Mouse (Mus musculus): Measurements from ENCODE around the gene Ifrd2.

GRCm38 (mm10) chr9:107552690-107553393 lies 34.6 kb upstream of the Ifrd2 start:
- TF ChIP-seq CTCF (IDR thresholded peaks at IDR 0.05; ENCODE audit: control insufficient read depth, insufficient read depth, insufficient replicate concordance, low read depth, low read length): no peak
- TF ChIP-seq POLR2A (IDR thresholded peaks at IDR 0.05; ENCODE audit: control insufficient read depth, low read depth, low read length): no peak

Data from testis, adult 2 months (tissue).